Mouse (Mus musculus): ENCODE measurements around the gene Nln.

The Nln gene

GRCm38 (mm10) chr13:104094531-104095385 is 14.7 kb downstream of the Nln start:
- DNase-seq, result no peak

- no peak for DNase-seq
Observed at GRCm38 (mm10) chr13:104091734-104092133, 17.7 kb downstream of the Nln start.

DNA sequence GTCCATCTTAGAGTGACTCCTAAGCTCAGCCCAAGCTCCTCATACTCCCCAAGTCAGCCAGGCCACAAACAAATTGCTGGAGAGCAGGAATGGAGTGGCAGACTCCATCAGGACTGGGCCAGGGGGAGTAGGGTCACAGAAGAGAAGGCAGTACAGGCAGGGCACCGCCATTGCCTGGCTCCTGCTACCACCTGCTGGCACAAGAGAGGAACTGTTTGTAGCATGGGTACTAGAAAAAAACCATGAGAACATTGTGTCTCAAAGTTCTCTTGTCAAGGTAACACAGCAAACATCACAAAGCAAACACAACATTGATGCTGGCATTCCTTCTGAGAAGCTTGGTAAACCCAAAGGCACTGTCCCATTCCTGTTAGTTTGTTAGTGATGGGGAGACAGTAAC is 20.0 kb downstream of the Nln start:
- DNase-seq, result peak; percentile 40

DNA sequence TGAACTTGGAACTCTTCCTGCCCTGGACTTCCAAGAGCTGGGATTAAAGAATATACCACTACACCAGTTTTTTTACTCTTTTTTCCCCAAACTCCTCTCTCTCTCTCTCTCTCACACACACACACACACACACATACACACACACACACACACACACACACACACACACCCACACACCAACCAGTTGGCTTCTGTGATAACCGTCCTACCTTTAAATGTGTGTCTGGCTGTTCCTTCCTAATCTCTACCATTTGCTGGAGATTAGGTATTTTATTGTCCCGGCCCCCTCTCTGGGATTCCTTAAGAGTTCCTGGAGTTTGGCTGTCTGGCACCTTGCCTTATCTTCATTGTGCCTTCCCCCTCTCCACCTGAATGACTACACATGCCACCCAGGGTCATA is 24.8 kb downstream of the Nln start:
- no peak for DNase-seq

DNA sequence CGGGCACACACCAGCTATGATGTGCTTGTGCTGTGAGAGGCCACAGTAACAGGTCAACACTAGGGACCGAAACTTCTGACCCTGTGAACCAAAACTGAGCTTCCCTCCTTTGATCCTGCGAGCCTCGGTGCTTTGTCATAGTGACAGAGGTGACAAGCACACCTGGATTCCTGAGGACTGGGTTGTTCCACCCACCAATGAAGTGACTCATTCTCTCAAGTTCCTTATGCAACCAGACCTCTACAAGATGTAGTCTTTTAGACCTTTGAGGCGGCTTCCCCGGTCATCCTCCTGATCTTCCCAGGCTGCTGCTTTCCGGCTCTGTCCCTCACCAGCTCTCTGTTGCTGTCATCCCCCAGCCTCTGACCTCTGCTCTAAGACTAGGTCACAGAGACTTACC is 26.9 kb downstream of the Nln start:
- no peak for DNase-seq

GRCm38 (mm10) chr13:104076993-104077392 is 32.4 kb downstream of the Nln start:
- no peak for DNase-seq

GRCm38 (mm10) chr13:104074731-104075130 is 34.7 kb downstream of the Nln start:
- peak; percentile 53 for DNase-seq

DNA sequence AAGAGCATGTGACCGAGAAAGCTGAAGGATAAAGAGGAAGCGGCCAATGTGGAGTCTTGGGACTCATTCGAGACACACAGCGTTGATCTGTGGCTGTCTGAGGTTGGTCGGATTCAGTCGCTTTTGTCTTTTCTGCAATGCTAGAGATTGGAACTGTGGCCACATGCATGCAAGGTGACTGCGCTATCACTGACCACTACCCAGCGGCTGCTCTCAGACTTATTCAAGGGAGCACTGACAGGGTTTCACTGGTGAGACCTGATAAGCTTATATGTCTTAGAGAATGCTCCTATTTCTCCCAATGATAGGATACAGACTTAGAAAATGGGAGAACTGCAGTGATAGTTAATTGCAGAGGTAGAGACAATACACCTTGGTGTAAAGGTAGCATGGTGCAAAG is 35.2 kb downstream of the Nln start:
- no peak for DNase-seq

DNA sequence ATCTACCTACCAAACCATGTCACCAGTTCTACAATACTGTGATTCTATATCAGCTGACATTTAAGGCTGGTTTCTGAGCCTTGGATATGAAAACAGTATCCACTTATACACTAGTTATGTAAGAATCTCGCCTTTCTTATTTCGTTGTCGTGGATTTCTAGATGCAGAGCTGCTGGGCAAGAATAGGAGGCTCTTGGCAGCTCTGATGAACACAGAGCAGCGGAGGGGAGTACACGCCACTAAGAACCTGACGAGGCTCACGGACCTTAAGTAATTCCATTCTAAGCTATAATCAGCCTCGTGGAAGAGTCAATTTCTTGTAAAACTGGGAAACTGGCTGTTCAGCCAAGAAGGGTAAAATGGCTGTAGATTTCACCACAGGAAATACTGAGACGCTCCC is 37.1 kb downstream of the Nln start:
- DNase-seq, result no peak

DNA sequence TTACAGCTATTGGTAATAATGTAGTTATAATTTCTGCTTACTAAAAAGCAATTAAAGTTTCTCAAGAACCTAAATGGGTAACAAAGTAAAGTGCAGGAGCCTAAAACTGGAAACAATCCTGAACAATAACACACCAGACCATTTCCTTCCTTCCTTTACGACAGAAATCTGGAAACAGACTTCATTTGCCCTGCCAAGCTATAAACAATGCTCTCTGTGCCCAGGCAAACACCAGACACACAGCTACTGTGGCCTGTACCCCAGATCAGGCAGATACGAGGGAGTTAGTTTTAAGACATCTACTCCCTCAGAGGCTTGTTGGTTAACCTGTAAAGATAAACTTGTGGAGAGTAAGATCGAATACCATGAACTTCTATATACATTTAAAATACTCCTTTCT is 38.7 kb downstream of the Nln start:
- DNase-seq, result peak; percentile 20

DNA sequence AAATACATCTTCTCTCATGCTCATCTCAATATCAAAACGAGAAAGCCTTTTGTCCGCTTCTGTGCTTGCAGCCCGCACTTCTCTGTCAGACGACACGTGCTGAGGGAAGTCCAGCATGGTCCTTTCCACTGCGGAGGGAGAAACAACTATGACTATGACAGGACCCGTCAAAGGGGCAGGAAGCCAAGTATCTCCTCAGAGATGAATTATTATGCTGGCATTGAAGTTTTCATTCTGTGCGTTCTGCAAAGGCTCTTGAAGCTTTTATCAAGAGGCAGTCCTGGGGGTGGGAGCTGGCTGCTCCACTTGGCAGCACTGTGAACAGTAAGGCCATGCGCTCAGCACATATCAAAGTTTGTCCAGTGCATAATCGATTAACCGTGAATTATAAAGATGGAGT is 40.2 kb downstream of the Nln start:
- no peak for DNase-seq

- DNase-seq, result no peak
Observed at GRCm38 (mm10) chr13:104065649-104066347, 43.6 kb downstream of the Nln start.

- no peak for DNase-seq
Observed at GRCm38 (mm10) chr13:104063061-104063460, 46.4 kb downstream of the Nln start.

- DNase-seq, result no peak
Observed at GRCm38 (mm10) chr13:104061975-104062750, 47.3 kb downstream of the Nln start.

- DNase-seq, result no peak
Observed at GRCm38 (mm10) chr13:104060231-104060630, 49.2 kb downstream of the Nln start.

GRCm38 (mm10) chr13:104059536-104059935 is 49.9 kb downstream of the Nln start:
- no peak for DNase-seq

- no peak for DNase-seq
Observed at GRCm38 (mm10) chr13:104058761-104059160, 50.7 kb downstream of the Nln start.

- no peak for DNase-seq
Observed at GRCm38 (mm10) chr13:104052271-104052753, 57.1 kb downstream of the Nln start.

GRCm38 (mm10) chr13:104048835-104049234 is 60.6 kb downstream of the Nln start:
- peak; percentile 67 for DNase-seq

DNA sequence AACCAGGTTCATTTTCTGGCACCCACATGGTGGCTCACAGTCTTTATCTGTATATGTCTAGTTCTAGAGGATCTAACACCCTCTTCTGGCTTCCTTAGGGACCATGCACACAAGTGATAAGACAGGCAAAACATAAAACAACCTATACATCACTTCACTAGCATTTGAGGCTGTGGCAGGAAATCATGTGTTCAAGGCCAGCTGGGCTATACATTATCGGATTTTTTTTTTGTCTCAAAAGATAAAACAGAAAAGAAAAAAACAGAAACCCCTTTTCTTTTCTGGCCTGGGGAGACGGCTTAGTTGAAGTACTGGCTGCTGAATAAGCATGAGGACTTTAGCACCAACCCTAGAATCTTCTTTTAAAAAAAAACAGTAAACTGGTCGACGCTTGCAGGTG is 64.3 kb downstream of the Nln start:
- no peak for DNase-seq

DNA sequence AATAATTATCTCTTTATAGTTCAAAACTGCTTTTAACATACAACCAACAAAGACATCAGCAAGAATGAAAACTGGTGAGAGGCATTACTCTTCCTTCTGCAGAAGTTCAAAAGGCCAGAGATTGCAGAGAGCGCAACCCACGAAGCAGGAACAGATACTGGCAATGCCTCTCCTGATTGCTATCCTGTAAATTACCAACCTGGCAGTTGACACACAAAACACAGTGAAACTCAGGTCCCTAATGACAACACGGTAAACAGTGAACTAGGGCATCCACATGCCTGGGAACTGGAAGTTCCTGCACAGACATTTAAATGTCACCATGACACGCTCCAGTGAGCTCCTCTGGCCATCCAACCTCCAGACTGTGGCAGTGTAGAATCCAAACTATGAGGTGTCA is 65.1 kb downstream of the Nln start:
- no peak for DNase-seq

- DNase-seq, result no peak
Observed at GRCm38 (mm10) chr13:104042738-104043137, 66.7 kb downstream of the Nln start.

DNA sequence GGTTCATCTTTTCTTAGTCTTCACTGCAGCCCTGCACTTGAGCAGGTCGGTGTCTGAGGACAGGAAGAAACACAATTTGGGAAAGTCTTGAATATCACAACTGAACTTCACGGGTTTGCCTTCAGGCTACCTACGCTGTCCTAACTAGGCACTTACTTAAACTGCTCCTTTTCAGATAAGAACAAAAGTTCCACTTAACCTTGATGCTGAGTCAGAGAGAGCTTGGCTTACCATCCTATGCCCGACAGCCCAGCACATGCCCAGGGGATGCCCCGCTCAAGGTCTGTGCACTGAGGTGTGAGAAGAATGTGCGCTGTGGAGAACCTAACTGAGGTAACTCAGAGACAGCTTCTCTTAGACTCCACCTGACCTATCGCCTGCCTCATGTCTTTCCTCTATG is 67.9 kb downstream of the Nln start:
- peak; percentile 62 for DNase-seq

Measured in kidney, adult 9 months (tissue).